Mouse (Mus musculus): ENCODE results near the gene Frk. TPM values are rescaled to one million over a fixed set of nuclear protein-coding genes. Genes with fewer than 3 reads are reported as not detected.

Frk gene
- polyA plus RNA-seq (2012; rRNA removed; ENCODE audit: low replicate concordance): 0.55 and 0.73 TPM in 2 replicates

DNA sequence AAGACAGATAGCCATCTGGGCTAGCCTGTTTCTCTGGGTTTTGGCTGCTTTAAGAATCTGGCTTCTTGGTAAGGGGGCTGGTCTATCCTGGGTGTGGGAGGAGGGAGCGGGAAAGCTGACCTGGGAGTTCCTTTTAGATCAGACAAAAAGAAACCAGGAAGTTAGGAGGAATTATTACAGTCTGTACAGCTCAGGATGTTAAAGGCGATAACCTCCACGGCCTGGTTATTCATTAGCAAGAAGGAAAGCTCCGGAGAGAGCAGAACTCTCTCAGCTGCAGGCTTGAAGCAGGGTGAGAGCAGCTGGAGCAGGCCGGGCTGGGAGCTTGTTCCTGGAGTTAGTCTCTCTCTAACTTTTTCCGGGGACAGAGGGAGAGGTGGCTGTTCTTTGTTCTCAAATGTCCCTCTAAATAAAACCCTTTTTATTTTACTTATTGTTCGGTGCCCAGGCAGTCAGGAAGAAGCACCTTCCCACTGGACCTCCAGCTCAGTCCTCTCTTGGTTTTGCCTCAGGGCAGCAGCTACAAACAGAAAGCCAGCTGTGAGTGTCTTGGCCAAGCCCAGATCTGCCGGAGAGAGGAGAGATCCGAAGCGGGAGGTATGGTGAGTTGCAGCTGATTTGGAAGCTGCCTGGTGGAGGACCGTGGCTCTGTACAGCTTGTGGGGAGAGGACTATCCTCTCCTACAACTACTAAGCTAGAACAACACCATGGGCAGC is at the start of gene Frk:
TSS of gene Frk (plus strand) at position 103 of the 717 bp plus-strand sequence.

Other genes with a start within 250 kb of the Frk start
- gene Tspyl1, start 201.2 kb upstream of the Frk start, polyA plus RNA-seq (2012; rRNA removed; ENCODE audit: low replicate concordance): 29.6 and 36.4 TPM in 2 replicates
- 3.3 and 6.9 TPM in 2 replicates for gene Tspyl4, start 186.0 kb upstream of the Frk start, polyA plus RNA-seq (2012; rRNA removed; ENCODE audit: low replicate concordance)
- gene Col10a1, start 93.4 kb upstream of the Frk start, polyA plus RNA-seq (2012; rRNA removed; ENCODE audit: low replicate concordance): not detected in 2 replicates
- gene Nt5dc1, start 64.8 kb upstream of the Frk start, polyA plus RNA-seq (2012; rRNA removed; ENCODE audit: low replicate concordance): 5.9 and 6.7 TPM in 2 replicates